Mouse (Mus musculus) C2C12 (cell line): ENCODE data around the gene Ralgps2.

Experiments
- CEBPB ChIP-seq: IDR thresholded peaks from one replicate; pipeline ENCODE4 v1.6.1; 2011; ENCODE audit warnings: low read depth, mild to moderate bottlenecking, control low read depth, moderate library complexity
- CTCF ChIP-seq: IDR thresholded peaks from one replicate; pipeline ENCODE4 v1.5.1; 2011; ENCODE audit not compliant: control insufficient read depth, insufficient read depth, insufficient read length
- MAX ChIP-seq: IDR thresholded peaks from one replicate; pipeline ENCODE4 v1.6.1; 2011; ENCODE audit warnings: mild to moderate bottlenecking, control low read depth
- MYOG ChIP-seq: IDR thresholded peaks from one replicate; pipeline ENCODE4 v1.6.1; 2011; ENCODE audit not compliant: control insufficient read depth, insufficient read length; ENCODE audit errors: extremely low read depth
- USF1 ChIP-seq: IDR thresholded peaks from one replicate; pipeline ENCODE4 v1.6.1; 2011; ENCODE audit warnings: low read depth, mild to moderate bottlenecking, control low read depth, moderate library complexity

DNA sequence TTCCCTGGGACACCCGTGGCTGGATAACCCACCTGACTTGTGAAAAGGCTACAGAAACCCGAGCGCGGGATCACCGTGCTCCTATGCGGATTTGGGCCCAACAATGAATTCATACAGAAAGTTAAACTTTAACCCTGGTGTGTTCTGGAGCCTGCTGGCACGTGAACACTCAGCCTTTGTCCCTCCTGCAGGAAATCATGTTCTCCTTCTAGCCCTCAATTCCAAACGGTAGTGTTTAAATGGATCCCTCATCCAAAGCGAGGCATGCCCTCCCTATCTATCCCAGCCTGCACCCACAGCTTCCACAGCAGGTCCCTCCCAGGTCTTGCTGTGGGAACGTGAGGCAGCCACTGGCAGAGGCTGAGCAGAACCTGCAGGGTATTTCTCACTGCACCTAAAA is 131.1 kb downstream of the Ralgps2 start:
- TF ChIP-seq CTCF: no peak
- no peak for TF ChIP-seq USF1
- TF ChIP-seq MYOG: no peak
- no peak for TF ChIP-seq MAX
- no peak for TF ChIP-seq CEBPB
